Mouse (Mus musculus): ENCODE measurements around the gene Ankrd63. TPM values are rescaled to one million over a fixed set of nuclear protein-coding genes. Genes with fewer than 3 reads are reported as not detected.

Ankrd63 gene
- polyA plus RNA-seq (2012; rRNA removed): 0.13 and 1.4 TPM in 2 replicates

DNA sequence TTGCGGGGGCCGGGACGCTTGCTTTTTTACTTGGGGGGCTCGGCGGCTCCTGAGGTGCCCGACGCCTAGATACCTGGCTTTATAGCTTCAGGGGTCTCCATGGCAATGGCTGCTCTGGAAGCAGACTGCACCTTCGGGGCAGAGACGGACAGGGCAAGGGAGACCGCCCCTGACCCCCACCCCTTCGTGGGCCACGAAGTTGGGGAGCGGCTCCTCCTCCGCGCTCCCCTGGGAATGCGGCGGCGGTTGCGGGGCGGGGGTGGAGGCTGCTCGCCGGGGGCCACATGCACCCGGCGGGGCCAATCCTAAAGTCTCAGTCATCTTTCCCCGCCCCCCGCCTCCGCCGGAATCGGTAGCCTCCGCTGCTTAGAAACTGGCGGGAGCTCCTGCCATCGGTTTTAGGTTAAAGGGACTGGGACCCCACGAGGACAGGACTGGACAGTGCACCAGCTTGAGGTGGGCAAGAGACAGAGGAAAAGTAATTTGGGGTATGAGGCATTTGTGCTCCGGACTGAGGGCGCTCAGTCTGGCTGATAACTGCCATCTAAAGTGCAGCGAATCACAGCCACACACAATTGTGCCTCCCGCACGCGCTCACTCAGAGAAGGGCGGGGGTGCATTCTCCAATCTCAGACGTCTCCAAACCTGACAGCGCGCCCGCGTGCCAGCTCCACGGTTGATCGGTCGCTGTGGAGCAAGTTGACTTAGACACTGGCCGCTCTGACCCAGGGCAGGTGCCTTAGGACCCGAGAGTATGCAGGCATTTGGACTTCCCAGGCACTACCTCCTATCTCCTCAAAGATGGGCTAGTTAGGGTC is at the start of gene Ankrd63:
Gene Ankrd63 (minus strand): TSS at position 51 of the 818 bp plus-strand sequence.
- Histone ChIP-seq H3K27ac (ENCODE audit: insufficient read depth, low read depth, low read length) (no peak within 1 kb of the TSS), H3K27me3 (ENCODE audit: control insufficient read depth, insufficient read depth, low read length) (peaks cover 57% of the 10 kb centered on the region), H3K4me3 (ENCODE audit: low read depth, low read length) (peak within 1 kb of the TSS; percentile 57), H3K36me3 (ENCODE audit: control insufficient read depth, insufficient read depth, low read length) (no peaks in the 10 kb centered on the region), H3K4me1 (ENCODE audit: control insufficient read depth, insufficient read depth, insufficient read length, low read length) (peaks cover 18% of the 10 kb centered on the region)
- 2% methylated on average over 50 of the region's 50 CpGs for WGBS
- TF ChIP-seq POLR2A (IDR thresholded peaks at IDR 0.05; ENCODE audit: low read depth, low read length) (no peak), CTCF (IDR thresholded peaks at IDR 0.05; ENCODE audit: extremely low read depth, insufficient read length, insufficient replicate concordance, low read depth, low read length) (no peak)

- Histone ChIP-seq H3K4me3 (ENCODE audit: low read depth, low read length) (no peak overlapping the region), H3K27me3 (ENCODE audit: control insufficient read depth, insufficient read depth, low read length) (no peaks in the 10 kb centered on the region), H3K4me1 (ENCODE audit: control insufficient read depth, insufficient read depth, insufficient read length, low read length) (no peaks in the 10 kb centered on the region), H3K27ac (ENCODE audit: insufficient read depth, low read depth, low read length) (no peak overlapping the region), H3K36me3 (ENCODE audit: control insufficient read depth, insufficient read depth, low read length) (peaks cover 3% of the 10 kb centered on the region; the same call in 1 of the 2 replicates)
- TF ChIP-seq CTCF (IDR thresholded peaks at IDR 0.05; ENCODE audit: extremely low read depth, insufficient read length, insufficient replicate concordance, low read depth, low read length) (no peak), POLR2A (IDR thresholded peaks at IDR 0.05; ENCODE audit: low read depth, low read length) (no peak)
- WGBS: 88% methylated on average over 4 of the region's 4 CpGs
Measured at GRCm38 (mm10) chr2:118752792-118753108, 49.0 kb upstream of the Ankrd63 start.

DNA sequence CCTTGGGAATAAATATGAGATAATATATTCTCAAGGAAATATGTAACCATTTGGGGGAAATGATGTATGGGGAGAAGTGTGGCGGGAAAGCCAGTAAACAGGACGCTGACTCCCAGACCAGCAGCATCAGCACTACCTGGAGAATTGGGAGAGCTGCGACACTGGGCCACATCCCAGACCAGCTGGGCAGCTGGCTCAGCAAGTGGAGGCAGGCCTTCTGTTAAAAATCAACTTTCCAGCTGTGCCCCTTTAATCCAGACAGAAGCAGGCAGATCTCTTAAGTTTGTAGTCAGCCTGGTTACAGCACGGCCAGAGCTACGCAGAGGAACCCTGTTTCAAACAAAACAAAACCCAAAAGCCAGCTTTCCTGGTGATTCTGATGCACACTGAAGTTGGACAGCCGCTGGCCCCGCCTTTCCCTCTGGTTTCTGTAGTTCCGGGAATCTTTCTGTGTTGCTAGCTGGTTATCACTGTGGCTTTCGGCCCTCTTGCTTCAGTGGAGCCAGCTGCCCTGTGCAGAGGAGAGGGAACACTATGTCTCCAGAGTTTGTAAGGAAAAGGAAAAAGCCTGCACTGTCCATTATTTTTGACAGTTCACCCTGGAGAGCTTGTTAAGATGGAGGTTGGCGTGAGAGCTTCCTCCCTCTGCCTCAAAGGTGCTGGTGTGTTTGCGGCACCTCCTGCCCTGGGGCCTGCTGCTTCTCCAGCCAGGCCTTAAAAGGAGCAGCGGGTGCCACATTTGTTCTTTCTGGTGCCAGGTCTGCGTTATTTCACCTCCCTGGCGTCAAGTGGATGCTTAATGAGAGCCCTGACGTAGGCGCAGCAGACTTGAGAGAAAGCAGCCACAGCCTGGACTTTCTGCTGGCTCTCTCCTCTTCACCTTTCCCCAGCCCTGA is 48.4 kb upstream of the Ankrd63 start:
- Histone ChIP-seq H3K4me3 (ENCODE audit: low read depth, low read length) (no peak overlapping the region), H3K36me3 (ENCODE audit: control insufficient read depth, insufficient read depth, low read length) (peaks cover 3% of the 10 kb centered on the region; the same call in 1 of the 2 replicates), H3K27me3 (ENCODE audit: control insufficient read depth, insufficient read depth, low read length) (no peaks in the 10 kb centered on the region), H3K27ac (ENCODE audit: insufficient read depth, low read depth, low read length) (0 out of 2 replicates have a peak overlapping the region, but pooled peaks have one; percentile 46), H3K4me1 (ENCODE audit: control insufficient read depth, insufficient read depth, insufficient read length, low read length) (no peaks in the 10 kb centered on the region)
- WGBS: 78% methylated on average over 16 of the region's 16 CpGs
- TF ChIP-seq CTCF (IDR thresholded peaks at IDR 0.05; ENCODE audit: extremely low read depth, insufficient read length, insufficient replicate concordance, low read depth, low read length) (no peak), POLR2A (IDR thresholded peaks at IDR 0.05; ENCODE audit: low read depth, low read length) (no peak)

GRCm38 (mm10) chr2:118750476-118750875 is 46.7 kb upstream of the Ankrd63 start:
- Histone ChIP-seq H3K27ac (ENCODE audit: insufficient read depth, low read depth, low read length) (no peak overlapping the region), H3K27me3 (ENCODE audit: control insufficient read depth, insufficient read depth, low read length) (no peaks in the 10 kb centered on the region), H3K4me3 (ENCODE audit: low read depth, low read length) (no peak overlapping the region), H3K36me3 (ENCODE audit: control insufficient read depth, insufficient read depth, low read length) (peaks cover 3% of the 10 kb centered on the region; the same call in 1 of the 2 replicates), H3K4me1 (ENCODE audit: control insufficient read depth, insufficient read depth, insufficient read length, low read length) (no peaks in the 10 kb centered on the region)
- TF ChIP-seq POLR2A (IDR thresholded peaks at IDR 0.05; ENCODE audit: low read depth, low read length) (no peak), CTCF (IDR thresholded peaks at IDR 0.05; ENCODE audit: extremely low read depth, insufficient read length, insufficient replicate concordance, low read depth, low read length) (no peak)
- 81% methylated on average over 8 of the region's 8 CpGs for whole genome bisulfite sequencing

- Histone ChIP-seq H3K27me3 (ENCODE audit: control insufficient read depth, insufficient read depth, low read length) (no peaks in the 10 kb centered on the region), H3K36me3 (ENCODE audit: control insufficient read depth, insufficient read depth, low read length) (peaks cover 3% of the 10 kb centered on the region; the same call in 1 of the 2 replicates), H3K4me1 (ENCODE audit: control insufficient read depth, insufficient read depth, insufficient read length, low read length) (no peaks in the 10 kb centered on the region), H3K4me3 (ENCODE audit: low read depth, low read length) (no peak overlapping the region), H3K27ac (ENCODE audit: insufficient read depth, low read depth, low read length) (no peak overlapping the region)
- no peak for TF ChIP-seq CTCF (IDR thresholded peaks at IDR 0.05; ENCODE audit: extremely low read depth, insufficient read length, insufficient replicate concordance, low read depth, low read length)
- no peak for TF ChIP-seq POLR2A (IDR thresholded peaks at IDR 0.05; ENCODE audit: low read depth, low read length)
- 79% methylated on average over 10 of the region's 10 CpGs for WGBS
Measured at GRCm38 (mm10) chr2:118749341-118749884, 45.6 kb upstream of the Ankrd63 start.

- Histone ChIP-seq H3K27me3 (ENCODE audit: control insufficient read depth, insufficient read depth, low read length) (no peaks in the 10 kb centered on the region), H3K27ac (ENCODE audit: insufficient read depth, low read depth, low read length) (no peak overlapping the region; the same call in none of the 2 replicates), H3K4me3 (ENCODE audit: low read depth, low read length) (peak overlapping the region; percentile 21; the same call in 1 of the 2 replicates), H3K4me1 (ENCODE audit: control insufficient read depth, insufficient read depth, insufficient read length, low read length) (no peaks in the 10 kb centered on the region), H3K36me3 (ENCODE audit: control insufficient read depth, insufficient read depth, low read length) (peaks cover 3% of the 10 kb centered on the region; the same call in 1 of the 2 replicates)
- TF ChIP-seq POLR2A (IDR thresholded peaks at IDR 0.05; ENCODE audit: low read depth, low read length) (no peak), CTCF (IDR thresholded peaks at IDR 0.05; ENCODE audit: extremely low read depth, insufficient read length, insufficient replicate concordance, low read depth, low read length) (no peak)
- 28% methylated on average over 10 of the region's 10 CpGs for WGBS
Measured at GRCm38 (mm10) chr2:118747301-118747960, 43.7 kb upstream of the Ankrd63 start.
